Mouse (Mus musculus) lung, postnatal 0 days (tissue): ENCODE data around the gene Clca2. TPM values are rescaled to one million over a fixed set of nuclear protein-coding genes. Genes with fewer than 3 reads are reported as not detected.
A peak's percentile ranks its signal among the peaks of the same experiment; 100 is the strongest.

Experiments used
- ATAC-seq: fragments of 200-750 bp; cut with Nextera tagmentation; 2 replicates; pipeline ENCODE4 v1.8.0; 2017; ENCODE audit warnings: moderate library complexity
- DNase-seq: peaks from one replicate; pipeline ENCODE4 v3.0.0-alpha.2; 2016; ENCODE audit warnings: low spot score
- H3K27ac ChIP-seq: fragments of 300-500 bp; sonication (generic); 2 replicates; pipeline ENCODE4 v1.5.1; 2014; ENCODE audit warnings: antibody characterized with exemption, mild to moderate bottlenecking, low read length, mixed read lengths
- H3K27me3 ChIP-seq: fragments of 300-500 bp; sonication (generic); replicated peaks from 2 replicates; pipeline ENCODE4 v1.6.1; 2014; ENCODE audit warnings: low read length, mixed read lengths; ENCODE audit not compliant: insufficient read depth
- H3K36me3 ChIP-seq: fragments of 300-500 bp; sonication (generic); 2 replicates; pipeline ENCODE4 v1.6.1; 2014; ENCODE audit warnings: low read length, mixed read lengths; ENCODE audit not compliant: insufficient read depth
- H3K4me1 ChIP-seq: fragments of 300-500 bp; sonication (generic); 2 replicates; pipeline ENCODE4 v1.6.1; 2014; ENCODE audit warnings: antibody characterized with exemption, low read depth, low read length, mixed read lengths; ENCODE audit not compliant: insufficient read depth
- H3K4me2 ChIP-seq: fragments of 300-500 bp; sonication (generic); replicated peaks from 2 replicates; pipeline ENCODE4 v1.6.1; 2014; ENCODE audit warnings: low read depth, mild to moderate bottlenecking, low read length, moderate library complexity, mixed read lengths
- H3K4me3 ChIP-seq: fragments of 300-500 bp; sonication (generic); 2 replicates; pipeline ENCODE4 v1.5.1; 2014; ENCODE audit warnings: low read depth, low read length
- H3K9ac ChIP-seq: fragments of 300-500 bp; sonication (generic); replicated peaks from 2 replicates; pipeline ENCODE4 v1.6.1; 2014; ENCODE audit warnings: low read depth, mild to moderate bottlenecking
- H3K9me3 ChIP-seq: fragments of 300-500 bp; sonication (generic); 2 replicates; pipeline ENCODE4 v1.6.1; 2016; ENCODE audit warnings: low read length, mixed read lengths
- CTCF ChIP-seq: IDR thresholded peaks from 2 replicates; pipeline ENCODE4 v1.5.1; 2016; ENCODE audit warnings: antibody characterized with exemption, mild to moderate bottlenecking
- EP300 ChIP-seq: IDR thresholded peaks from 2 replicates; pipeline ENCODE4 v1.6.1; 2016; ENCODE audit warnings: antibody characterized with exemption, mild to moderate bottlenecking, control low read depth
- WGBS: fragments of 180-500 bp; shearing (Covaris S2); extraction: QIAGEN DNeasy Blood & Tissue Kit; methylation state at CpG from one replicate; pipeline ENCODE4 v1.1.7; 2014; 5-methylcytosine and 5-hydroxymethylcytosine counted together
- polyA plus RNA-seq: library from polyadenylated mRNA; unstranded; fragments of >200 nt; fragmentation: Nextera tagmentation; extraction: Ambion mirVana; gene quantifications from 2 replicates; pipeline ENCODE4 v1.2.1, GENCODE M21; 2015

Clca2 gene
- polyA plus RNA-seq, 1 experiment from 2014 or later: 0.16 TPM

GRCm38 (mm10) chr3:145131210-145131868, 32.1 kb upstream of the Clca2 start:
- H3K27me3 ChIP-seq: no peaks in the 10 kb centered on the region
- no peaks in the 10 kb centered on the region for H3K9me3 ChIP-seq
- ATAC-seq: no peak
- TF ChIP-seq CTCF (peak; percentile 83), EP300 (no peak)
- no peaks in the 10 kb centered on the region for H3K4me1 ChIP-seq
- no peak overlapping the region for H3K4me3 ChIP-seq
- no peak overlapping the region for H3K4me2 ChIP-seq
- WGBS: 17% methylated on average over 3 of the region's 3 CpGs
- no peak overlapping the region for H3K27ac ChIP-seq
- no peak overlapping the region for H3K9ac ChIP-seq
- peak; percentile 81 for DNase-seq
- peaks cover 10% of the 10 kb centered on the region for H3K36me3 ChIP-seq

GRCm38 (mm10) chr3:145129356-145129755, 30.1 kb upstream of the Clca2 start:
- TF ChIP-seq EP300 (no peak), CTCF (no peak)
- no peaks in the 10 kb centered on the region for H3K9me3 ChIP-seq
- ATAC-seq: no peak

GRCm38 (mm10) chr3:145126618-145127017, 27.4 kb upstream of the Clca2 start:
- TF ChIP-seq EP300 (no peak), CTCF (no peak)
- no peak for DNase-seq
- Histone ChIP-seq H3K36me3 (peaks cover 10% of the 10 kb centered on the region), H3K27me3 (no peaks in the 10 kb centered on the region), H3K4me3 (no peak overlapping the region), H3K9ac (no peak overlapping the region), H3K4me1 (no peaks in the 10 kb centered on the region), H3K9me3 (no peaks in the 10 kb centered on the region), H3K4me2 (no peak overlapping the region), H3K27ac (no peak overlapping the region)
- WGBS: 88% methylated on average over 2 of the region's 2 CpGs
- ATAC-seq: no peak

More at GRCm38 (mm10) chr3:145129356-145129755, 30.1 kb upstream of the Clca2 start:
- H3K27me3 ChIP-seq: no peaks in the 10 kb centered on the region
- H3K36me3 ChIP-seq: peaks cover 15% of the 10 kb centered on the region
- DNase-seq: no peak
- no peak overlapping the region for H3K4me2 ChIP-seq
- no peak overlapping the region for H3K9ac ChIP-seq
- H3K4me3 ChIP-seq: no peak overlapping the region
- H3K4me1 ChIP-seq: no peaks in the 10 kb centered on the region
- H3K27ac ChIP-seq: no peak overlapping the region

GRCm38 (mm10) chr3:145119425-145119824, 20.2 kb upstream of the Clca2 start:
- WGBS: 67% methylated on average over 7 of the region's 7 CpGs
- no peak for DNase-seq
- H3K36me3 ChIP-seq: no peaks in the 10 kb centered on the region
- H3K9ac ChIP-seq: peak overlapping the region; percentile 87; the same call in 1 of the 2 replicates
- H3K9me3 ChIP-seq: no peaks in the 10 kb centered on the region
- H3K4me1 ChIP-seq: 0 out of 2 replicates have a peak, but pooled peaks cover 7% of the 10 kb centered on the region
- ATAC-seq: no peak
- H3K4me3 ChIP-seq: peak overlapping the region; percentile 66
- peak overlapping the region; percentile 78 for H3K4me2 ChIP-seq
- TF ChIP-seq CTCF (no peak), EP300 (no peak)
- H3K27ac ChIP-seq: peak overlapping the region; percentile 99; the same call in 1 of the 2 replicates
- no peaks in the 10 kb centered on the region for H3K27me3 ChIP-seq

GRCm38 (mm10) chr3:145119002-145119358, 19.7 kb upstream of the Clca2 start:
- Histone ChIP-seq H3K9me3 (no peaks in the 10 kb centered on the region), H3K4me2 (peak overlapping the region; percentile 78), H3K27me3 (no peaks in the 10 kb centered on the region), H3K27ac (peak overlapping the region; percentile 99), H3K4me3 (peak overlapping the region; percentile 66), H3K36me3 (no peaks in the 10 kb centered on the region), H3K9ac (peak overlapping the region; percentile 87), H3K4me1 (0 out of 2 replicates have a peak, but pooled peaks cover 7% of the 10 kb centered on the region)
- ATAC-seq: peak; percentile 2
- TF ChIP-seq CTCF: 0 out of 2 replicates have a peak, but pooled peaks have one; percentile 2
- no peak for TF ChIP-seq EP300
- under 1% methylated on average over 13 of the region's 14 CpGs for WGBS
- no peak for DNase-seq

GRCm38 (mm10) chr3:145118254-145119001, 19.2 kb upstream of the Clca2 start, which contains the start of gene Odf2l:
Odf2l (plus strand) TSS chr3:145118588.
- peak; percentile 98 for DNase-seq
- ATAC-seq: peak; percentile 99
- 6% methylated on average over 52 of the region's 57 CpGs for WGBS
- H3K4me3 ChIP-seq: peak within 1 kb of the TSS; percentile 66
- peak within 1 kb of the TSS; percentile 78 for H3K4me2 ChIP-seq
- 0 out of 2 replicates have a peak, but pooled peaks cover 7% of the 10 kb centered on the region for H3K4me1 ChIP-seq
- peak within 1 kb of the TSS; percentile 87 for H3K9ac ChIP-seq
- H3K27me3 ChIP-seq: no peaks in the 10 kb centered on the region
- H3K36me3 ChIP-seq: no peaks in the 10 kb centered on the region
- TF ChIP-seq EP300: no peak
- no peak; the same call in 1 of the 2 replicates for TF ChIP-seq CTCF
- peak within 1 kb of the TSS; percentile 99 for H3K27ac ChIP-seq
- H3K9me3 ChIP-seq: no peaks in the 10 kb centered on the region
